Mouse (Mus musculus) frontal cortex, postnatal 10 days (tissue): ENCODE results near the gene Gm11011.
"Not testable (repeated sequence)": the region's sequence is repeated elsewhere in the genome, so short reads cannot be mapped to it uniquely, and the experiment has no call there.

Experiments
- DNase-seq, 2 experiments: peaks; one replicate each; pipeline ENCODE4 v3.0.0; 2022; ENCODE audit warnings: low spot score in 2 of 2, mixed read lengths in 1 of 2

Gene Gm11011

DNA sequence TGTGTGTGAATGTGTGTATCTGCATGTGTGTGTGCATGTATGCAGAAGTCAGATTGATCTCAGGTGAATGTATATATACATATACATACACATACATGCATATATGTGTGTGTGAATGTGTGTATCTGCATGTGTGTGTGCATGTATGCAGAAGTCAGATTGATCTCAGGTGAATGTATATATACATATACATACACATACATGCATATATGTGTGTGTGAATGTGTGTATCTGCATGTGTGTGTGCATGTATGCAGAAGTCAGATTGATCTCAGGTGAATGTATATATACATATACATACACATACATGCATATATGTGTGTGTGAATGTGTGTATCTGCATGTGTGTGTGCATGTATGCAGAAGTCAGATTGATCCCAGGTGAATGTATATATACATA, at the start of gene Gm11011:
TSS of gene Gm11011 (minus strand) at position 101 of the 400 bp plus-strand sequence.
- not testable (repeated sequence) for DNase-seq

DNA sequence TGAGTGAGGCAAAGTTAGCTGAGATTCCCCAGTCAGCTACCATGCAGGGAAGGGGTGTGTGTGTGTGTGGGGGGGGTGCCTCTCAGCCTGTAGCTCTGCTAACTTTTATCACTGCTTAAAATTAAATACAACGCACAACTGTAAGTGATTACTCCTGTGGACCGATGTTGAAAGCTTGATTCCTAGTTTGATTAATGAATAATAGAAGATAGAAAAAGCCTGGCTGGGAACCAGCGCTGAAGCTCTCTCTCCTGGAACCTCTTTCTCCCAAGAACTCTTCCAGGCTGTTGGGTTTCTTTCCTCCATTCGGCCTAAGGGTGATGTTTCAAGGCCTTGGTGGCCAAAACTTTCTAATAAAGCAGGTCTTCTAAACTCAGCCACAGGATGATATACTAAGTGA, 48.9 kb upstream of the Gm11011 start:
- no peak for DNase-seq

DNA sequence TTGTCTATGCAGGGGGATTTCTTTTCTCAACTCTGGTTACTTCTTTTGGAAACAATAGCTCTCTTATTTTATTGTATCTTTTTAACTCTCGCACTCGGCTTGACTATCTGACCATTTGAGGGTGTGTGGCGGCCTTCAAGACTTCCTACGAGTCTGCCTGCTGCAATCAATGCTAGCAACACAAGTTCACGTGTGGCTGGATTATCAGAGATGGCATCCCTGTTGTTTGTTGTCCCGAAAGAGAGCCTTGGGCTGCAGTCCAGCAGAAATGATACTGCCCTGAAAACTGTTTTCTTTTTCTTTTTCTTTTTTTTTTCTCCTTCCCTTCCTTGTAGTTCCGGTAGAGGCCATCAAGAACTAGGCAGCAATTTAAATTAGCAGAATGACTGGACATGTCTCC, 47.9 kb upstream of the Gm11011 start:
- no peak for DNase-seq

DNA sequence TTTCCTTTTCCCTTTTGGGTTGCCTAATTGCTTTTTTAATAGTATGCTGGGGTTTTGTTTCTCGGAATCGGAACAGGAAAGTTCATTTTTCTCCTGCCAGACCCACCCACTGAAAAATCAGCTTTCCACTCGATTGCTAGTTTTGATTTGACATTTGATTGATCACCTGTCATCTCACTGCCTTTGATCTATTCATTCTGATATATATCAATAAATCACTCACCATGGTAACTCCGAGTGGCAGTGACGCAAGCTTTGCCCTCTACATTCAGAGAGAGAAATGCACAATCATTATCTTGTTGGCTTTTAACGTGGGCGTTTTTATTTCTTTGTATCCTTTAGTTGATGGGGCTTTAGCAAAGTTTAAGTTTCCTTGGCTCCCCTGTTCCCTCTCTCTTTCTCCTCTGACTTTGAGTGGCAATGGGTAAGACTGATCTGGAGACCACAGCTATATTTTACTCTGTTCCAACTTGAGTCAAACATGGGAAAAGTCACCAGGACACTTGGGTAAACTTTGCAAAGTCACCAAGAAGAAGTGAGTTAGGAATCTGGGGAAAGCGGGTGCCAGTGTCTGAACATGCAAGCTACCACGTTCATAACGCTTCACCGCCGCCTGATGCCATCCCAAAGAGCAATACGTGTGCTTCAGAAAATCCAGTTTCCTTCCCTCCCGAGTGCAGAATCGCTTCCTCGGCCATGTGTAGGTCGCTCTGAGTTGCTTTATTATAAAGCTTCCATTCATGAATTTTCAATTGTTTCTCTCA, 47.3 kb upstream of the Gm11011 start:
- no peak for DNase-seq

DNA sequence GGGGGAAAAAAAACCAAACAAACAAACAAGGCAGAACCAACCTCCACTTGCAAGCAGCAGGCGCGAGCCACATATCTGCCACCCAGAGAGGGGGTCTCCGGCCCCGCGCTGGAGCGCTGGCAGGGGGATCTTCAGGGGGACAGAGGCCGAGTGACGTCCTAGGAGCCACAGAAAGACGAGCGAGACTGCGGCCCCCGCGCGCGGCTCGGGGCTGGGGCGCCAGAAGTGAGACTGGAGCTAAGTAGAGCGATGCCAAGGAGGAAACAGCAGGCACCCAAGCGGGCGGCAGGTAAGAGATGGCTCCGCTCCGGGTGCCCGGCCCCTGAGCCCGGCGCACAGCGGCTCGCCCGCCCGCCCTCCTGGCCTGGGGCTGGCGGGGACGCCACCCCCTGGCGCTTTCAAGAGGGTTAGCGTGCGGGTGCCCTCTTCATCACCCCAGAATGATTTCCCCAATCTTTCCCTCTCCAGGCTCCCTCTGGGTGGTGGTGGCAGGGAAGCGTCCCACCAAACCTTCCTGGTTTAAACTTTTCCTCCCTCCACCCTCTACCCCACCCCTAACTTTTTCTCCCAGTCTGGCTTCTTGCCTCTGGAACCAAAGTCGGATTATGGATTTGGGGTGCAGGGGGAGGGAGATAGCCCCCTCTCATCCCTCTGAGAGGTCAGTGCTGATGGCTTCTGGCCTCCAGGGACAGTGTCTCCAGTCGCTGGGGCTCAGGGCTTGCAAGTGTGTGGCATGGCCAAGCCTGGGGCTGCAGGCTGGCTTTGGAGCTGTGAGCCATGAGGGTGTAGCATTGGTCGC, 46.1 kb upstream of the Gm11011 start:
- no peak for DNase-seq

DNA sequence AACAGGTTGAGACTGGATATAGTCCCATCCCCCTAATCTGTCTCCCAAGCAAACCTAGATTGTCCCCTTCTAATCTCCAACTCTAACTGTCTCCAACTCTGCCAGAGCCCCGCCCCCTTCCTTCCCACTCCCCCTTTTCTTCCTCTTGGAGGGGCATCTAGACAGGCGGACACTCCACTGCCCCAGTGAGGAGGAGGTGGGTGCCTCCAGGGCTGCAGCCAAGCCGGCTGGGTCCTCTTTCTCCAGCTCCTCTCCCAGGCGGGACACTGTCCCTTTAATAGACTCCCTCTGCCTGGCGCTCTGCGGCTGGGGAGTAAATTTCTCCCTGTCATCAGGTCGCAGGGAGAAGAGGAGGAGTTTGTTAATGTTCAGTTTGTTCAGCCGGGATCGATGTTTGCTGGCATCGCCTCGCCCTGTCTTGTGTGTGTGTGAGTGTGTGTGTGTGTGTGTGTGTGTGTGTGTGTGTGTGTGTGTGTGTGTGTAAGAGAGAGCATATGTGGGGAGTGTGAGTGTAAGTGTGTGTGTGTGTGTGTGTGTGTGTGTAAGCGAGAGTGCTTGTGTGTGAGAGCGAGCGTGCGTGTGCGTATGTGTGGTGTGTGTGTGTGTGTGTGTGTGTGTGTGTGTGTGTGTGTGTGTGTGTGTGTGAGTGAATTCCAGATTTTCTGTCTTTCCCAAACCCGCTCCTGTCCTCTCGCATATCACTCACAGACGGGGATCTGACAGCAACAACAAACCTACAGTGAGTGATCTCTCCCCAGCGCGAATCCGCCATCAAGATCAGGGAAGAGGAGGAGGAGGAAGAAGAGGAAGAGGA, 45.0 kb upstream of the Gm11011 start, which contains the start of gene Tshz2:
TSS of gene Tshz2 (plus strand) at position 676 of the 814 bp plus-strand sequence.
- DNase-seq = peak; percentile 8 to 32

DNA sequence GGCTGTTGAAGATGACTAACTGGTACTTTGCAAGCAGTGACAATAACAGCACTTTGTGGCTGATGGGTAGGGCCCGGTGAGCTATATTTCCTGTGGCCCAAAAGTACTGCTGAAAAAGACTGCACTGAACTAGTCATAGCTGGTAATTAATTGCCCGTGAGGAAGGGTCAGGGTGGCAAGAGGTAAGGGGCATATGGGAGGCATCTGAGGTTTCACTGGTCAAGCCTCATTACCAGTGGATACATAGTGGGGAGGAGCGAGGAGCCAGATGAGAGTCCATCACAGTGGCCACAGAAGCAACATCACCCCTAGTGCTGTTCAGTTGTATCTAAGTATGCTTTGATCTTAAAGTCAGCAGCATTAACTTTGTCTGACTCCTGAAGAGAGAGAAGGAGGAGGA, 42.5 kb upstream of the Gm11011 start:
- no peak for DNase-seq

DNA sequence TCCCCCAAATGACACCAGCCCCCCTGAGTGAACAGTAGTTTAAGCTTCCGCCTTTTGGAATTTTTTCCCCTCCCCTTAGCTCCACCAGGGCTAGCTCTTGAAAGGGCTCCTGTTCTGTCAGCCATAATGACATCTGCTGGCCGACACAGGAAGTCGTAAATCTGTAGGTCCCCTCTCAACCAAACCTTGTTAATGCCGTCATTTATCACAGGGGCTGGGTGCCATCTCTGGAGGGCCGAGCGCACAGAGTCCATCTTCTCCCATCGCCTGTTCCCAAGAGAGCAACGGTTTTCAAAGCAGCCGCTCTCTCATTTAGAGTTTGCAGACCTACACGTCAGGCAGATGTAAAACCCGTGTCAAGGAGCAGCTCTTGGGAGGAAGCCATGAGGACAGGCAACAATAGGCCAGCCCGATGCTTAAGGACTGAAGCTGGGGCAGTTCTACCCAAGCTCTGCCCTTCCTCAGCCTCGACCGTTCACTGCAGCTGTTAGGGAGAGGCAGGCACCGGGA, 33.7 kb upstream of the Gm11011 start:
- no peak for DNase-seq

DNA sequence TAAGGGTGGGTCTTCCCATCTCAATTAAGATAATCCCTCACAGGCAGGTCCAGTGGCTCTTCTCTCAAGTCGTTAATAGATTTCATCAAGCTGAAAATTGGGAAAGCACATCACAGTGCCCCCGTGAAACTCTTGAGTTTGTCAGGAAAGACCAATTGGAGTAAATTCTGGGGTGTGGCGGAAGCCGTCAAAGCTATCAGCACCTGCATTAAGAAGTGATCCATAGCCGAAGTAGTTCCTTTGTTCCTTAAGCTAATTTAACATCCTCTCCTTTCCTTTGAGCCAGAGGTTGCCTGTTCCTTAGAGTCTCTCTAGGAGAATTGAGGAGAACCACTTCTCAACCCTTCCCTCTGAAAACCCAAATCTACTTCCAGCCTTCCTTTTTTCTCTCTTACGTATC, 28.5 kb upstream of the Gm11011 start:
- no peak for DNase-seq

DNA sequence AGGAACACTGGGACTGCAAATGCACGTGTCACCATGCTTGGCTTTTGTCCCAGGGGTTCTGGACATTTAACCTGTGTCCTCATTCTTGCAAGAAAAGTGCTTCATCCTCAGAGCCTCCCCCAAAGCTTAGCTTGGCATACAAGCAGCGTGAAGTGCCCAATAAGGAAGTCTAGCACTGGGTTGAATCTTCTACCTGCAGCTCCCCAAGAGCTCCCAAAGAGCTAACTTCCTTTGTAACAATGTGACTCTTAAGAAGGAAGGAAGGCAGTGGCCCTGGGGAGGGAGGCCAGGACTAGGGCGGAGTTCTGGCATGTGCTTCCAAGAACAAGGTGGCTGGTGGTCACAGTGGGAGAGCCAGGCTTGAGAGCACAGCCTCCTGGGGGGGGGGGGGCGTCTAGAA, 27.1 kb upstream of the Gm11011 start:
- DNase-seq = no peak

DNA sequence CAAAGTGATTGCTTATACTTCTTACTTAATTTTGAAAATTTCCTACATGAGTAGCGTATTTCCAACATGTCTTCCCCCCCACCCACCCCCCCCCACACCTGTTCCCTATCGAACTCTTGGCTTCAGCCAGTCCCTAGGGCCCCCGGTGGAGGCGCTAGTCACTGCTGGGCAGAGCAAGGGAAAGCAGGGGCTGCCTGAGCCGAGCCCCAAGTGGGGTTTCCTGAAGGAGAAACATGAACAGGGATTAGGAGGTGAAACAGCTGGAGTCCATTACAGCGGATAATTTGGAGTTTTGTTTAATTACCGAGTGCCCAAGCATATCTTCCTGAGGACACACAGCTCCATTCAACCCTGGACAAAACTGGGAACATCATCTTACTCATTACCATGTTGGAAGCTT, 24.0 kb upstream of the Gm11011 start:
- DNase-seq = no peak

DNA sequence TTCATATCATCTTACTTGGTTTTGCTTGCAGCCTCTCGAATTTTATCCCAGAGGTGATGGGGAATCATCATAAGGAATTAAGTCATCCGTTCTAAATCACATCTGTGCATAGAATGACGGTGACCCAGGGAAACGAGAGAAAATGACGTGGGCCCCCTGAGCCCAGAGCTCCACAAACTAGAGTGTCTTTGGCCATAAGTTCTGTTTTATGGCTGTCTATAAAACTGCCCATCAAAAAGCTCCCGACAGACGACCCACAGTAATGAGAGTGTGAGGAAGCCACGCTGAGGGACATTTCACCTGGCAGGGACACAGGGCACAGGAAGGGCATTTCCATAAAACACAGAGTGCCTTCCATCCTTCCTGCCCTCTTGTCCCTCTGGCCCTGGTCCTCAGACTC, 23.3 kb upstream of the Gm11011 start:
- no peak for DNase-seq

DNA sequence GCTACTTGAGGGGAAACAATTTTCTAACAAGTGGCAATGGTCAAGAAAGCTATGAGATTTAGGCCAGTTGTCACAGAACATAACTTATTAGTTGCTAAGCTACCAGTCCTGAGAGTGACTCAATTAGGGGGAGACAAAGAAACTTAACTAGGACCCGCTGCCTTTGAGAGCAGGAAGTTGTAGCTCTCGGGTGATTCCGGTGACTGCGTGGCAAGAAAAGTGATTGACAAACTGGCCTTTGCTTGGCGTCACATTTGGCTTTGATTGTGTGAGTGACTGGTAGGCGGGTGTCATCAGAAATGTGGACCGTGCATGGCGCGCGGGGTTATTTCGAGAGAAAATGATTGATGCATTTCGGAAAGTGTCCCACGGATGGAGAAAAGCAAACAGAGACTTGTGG, 22.4 kb upstream of the Gm11011 start:
- DNase-seq = no peak

DNA sequence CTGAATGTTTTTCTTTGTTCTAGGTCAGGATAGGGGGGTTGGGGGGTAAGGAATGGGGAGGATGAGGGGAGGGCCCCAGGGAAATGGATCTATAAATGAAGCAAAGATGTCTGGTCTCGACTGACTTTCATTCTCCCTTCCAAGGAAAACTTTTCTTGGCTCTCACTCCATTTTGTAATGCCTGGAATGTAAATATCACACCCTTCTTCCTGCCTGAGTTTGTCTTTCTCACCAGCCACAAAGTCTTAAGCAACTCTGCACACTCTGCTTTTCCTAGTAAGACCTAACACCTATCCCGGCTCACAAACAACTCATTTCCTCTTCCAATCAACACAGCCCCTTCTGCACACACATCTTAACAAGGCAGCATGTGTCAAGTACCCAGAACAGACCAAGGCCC, 20.2 kb upstream of the Gm11011 start:
- DNase-seq = no peak

DNA sequence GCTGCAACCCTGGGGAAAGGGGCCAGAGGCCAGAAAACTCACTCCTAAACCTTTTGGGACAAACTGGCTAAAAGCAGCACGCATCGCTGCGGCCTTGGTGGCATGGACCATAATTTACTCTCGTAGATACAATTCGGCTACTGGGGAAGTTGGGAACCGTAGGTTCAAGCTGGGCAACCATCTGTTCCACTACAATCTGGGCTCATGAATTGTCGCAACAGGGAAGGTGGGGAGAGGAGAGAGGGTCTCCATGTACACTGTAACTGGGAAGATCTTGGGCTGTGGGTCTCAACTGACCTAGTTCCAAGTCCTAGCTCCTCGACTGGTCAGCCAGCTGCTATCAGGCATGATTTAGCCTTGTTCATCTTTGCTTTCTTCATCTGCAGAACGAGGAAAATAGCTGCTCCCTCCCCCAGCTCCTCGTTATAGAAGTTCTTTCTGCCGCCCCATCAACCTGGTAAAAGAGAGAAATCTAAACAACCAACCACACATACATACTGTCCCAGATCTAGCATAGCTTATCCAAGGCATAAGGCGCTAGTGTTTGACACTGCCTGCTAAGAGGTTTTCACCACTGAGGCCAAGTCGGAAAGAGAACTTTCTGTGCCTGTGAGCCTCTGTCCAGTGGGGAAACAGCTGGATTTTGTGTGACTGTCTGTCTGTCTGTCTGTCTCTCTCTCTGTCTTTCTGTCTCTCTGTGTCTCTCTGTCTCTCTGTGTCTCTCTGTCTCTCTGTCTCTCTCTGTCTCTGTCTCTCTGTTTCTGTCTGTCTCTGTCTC, 19.5 kb upstream of the Gm11011 start:
- DNase-seq = no peak

DNA sequence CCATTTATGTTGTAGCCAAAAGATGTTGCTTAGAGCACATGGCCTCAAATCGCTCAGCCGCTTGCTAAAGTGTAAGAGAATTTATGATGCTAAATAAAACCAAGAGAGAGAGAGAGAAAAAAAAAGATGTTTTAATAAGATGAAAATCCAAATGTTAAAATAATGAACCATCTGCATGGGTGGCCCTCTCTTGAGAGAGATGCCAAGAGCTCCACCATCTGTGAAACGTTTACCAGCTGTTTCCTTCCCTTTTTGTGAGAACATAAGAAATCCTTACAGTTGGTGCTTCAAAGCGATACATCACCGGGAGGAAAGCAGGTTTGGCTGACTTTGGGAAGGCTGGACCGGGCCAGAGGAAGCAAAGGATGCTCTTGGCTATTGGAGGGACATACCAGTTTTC, 12.6 kb upstream of the Gm11011 start:
- DNase-seq = peak; percentile 27 to 28

DNA sequence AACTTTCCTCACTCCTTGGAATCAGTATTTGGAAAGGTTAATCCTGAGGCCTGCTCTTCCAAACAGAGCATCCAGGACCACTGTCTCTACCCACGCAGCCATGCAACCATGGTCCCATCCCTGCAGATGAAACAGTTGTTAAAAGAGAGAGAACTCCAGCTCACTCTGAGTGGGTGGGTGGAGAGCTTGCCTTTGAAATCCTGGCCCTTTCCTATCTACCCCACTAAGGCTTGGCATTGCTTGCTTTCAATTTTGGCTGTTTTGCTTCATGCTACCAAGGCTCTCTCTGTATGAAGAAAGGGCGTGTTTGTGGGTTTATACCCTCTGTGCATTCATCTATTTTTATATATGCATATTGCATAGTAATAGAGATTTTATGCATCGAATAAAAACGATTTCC, 12.0 kb upstream of the Gm11011 start:
- DNase-seq = no peak

DNA sequence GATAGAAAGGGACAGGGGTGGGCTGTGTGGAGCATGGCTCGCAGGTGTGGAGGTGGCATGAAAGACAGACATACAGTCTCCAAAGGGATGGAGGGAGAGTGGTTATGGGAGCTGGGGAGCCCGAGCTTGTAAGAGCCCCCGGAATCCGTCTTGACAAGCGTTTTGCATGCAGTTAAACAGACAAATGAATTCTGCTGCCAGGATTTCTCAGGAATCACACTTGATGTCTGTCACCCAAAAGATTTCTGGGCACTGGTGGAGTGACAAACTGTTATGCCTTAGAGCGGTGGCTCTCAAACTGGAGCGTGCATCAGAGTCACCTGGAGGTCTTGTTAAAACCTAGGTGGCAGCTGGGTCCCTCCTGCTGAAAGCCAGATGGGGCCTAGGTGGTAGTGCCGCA, 10.4 kb upstream of the Gm11011 start:
- DNase-seq = no peak

DNA sequence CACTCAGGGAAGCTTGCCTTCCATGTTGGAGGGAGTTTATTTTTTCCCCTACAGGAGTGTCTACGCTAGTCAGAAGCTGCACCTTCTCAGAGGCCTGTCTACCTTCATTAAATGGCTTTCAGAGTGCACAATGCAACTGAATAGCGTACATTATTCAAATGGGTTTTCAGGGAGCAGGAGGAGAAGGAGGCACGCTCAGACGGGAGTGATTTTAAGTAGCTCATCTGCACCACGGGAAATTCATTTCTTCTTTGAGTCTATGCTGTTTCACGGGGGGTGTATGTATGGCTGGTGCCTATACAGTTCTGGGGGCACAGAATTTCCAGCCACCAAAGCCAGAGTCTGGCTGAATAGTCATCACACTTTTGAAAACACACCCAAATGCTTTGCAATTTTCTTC, 9.8 kb upstream of the Gm11011 start:
- no peak for DNase-seq

DNA sequence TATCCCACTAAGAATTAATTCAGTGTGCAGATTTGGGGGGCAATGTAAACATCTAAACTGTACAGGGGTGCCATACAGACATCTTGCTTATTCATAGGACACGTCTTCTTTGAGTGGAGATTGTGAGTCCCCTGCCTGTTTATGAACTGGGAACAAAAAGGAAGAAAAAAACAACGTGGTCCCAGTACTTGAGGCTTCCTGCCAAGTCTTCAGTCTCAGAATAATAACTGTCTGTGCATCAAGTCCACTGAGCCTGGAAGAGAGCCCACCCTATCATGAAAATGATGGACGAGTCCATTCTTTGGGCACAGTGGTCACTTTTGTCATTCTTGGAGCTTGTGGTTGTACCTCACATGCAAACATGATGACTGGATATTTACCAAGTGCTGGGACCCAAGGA, 6.2 kb upstream of the Gm11011 start:
- DNase-seq = no peak

DNA sequence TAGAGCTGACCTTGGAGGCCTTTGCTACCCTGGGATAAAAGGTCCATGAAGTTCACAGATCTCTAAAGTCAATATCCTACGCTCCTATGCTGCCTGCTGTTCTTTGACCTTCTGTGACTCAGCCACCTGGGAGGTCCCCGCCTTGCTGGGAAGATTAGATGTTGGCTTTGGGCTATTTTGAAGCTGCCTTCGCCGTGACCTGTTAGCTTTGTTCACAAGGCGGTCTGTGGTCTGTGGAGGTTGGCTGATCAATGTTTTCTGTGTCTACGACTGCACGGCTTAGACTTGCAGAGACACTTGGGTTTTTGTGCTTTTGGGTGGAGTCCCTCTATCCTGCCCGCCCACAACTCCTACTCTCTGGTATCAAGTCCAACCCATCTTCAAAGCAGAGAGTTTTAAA, 2.9 kb upstream of the Gm11011 start:
- DNase-seq = no peak
